Mouse (Mus musculus): ENCODE results near the gene Tmem35b. TPM values are rescaled to one million over a fixed set of nuclear protein-coding genes. Genes with fewer than 3 reads are reported as not detected.

Gene Tmem35b
- total RNA-seq, 2 experiments from 2014 or later = 1.5 TPM

GRCm38 (mm10) chr4:127167096-127167495 lies 43.6 kb downstream of the Tmem35b start:
- intact Hi-C loops (cut with DNase I) = no loop called here
- no peak for DNase-seq (ENCODE audit: low spot score)

GRCm38 (mm10) chr4:127167731-127168130 lies 44.2 kb downstream of the Tmem35b start:
- intact Hi-C loops (cut with DNase I) = no loop called here
- DNase-seq (ENCODE audit: low spot score) = no peak

GRCm38 (mm10) chr4:127168211-127168913 lies 44.9 kb downstream of the Tmem35b start:
- intact Hi-C loops (cut with DNase I) = no loop called here
- DNase-seq (ENCODE audit: low spot score) = no peak

- intact Hi-C loops (cut with DNase I) = no loop called here
- DNase-seq (ENCODE audit: low spot score) = no peak
Measured at GRCm38 (mm10) chr4:127168914-127169345, 45.4 kb downstream of the Tmem35b start, which contains the start of gene Dlgap3. Gene Dlgap3, plus strand, starts transcription at chr4:127169204.

GRCm38 (mm10) chr4:127169346-127170221 lies 46.1 kb downstream of the Tmem35b start:
- intact Hi-C loops (cut with DNase I) = no loop called here
- DNase-seq (ENCODE audit: low spot score) = no peak

GRCm38 (mm10) chr4:127170866-127171265 lies 47.4 kb downstream of the Tmem35b start:
- no peak for DNase-seq (ENCODE audit: low spot score)
- intact Hi-C loops (cut with DNase I) = no loop called here

GRCm38 (mm10) chr4:127171341-127171905 lies 47.9 kb downstream of the Tmem35b start:
- intact Hi-C loops (cut with DNase I) = no loop called here
- DNase-seq (ENCODE audit: low spot score) = no peak

- DNase-seq (ENCODE audit: low spot score) = no peak
- intact Hi-C loops (cut with DNase I) = no loop called here
Measured at GRCm38 (mm10) chr4:127172119-127172518, 48.6 kb downstream of the Tmem35b start.

- intact Hi-C loops (cut with DNase I) = no loop called here
- no peak for DNase-seq (ENCODE audit: low spot score)
Measured at GRCm38 (mm10) chr4:127172614-127173013, 49.1 kb downstream of the Tmem35b start.

GRCm38 (mm10) chr4:127173461-127173860 lies 50.0 kb downstream of the Tmem35b start:
- no peak for DNase-seq (ENCODE audit: low spot score)
- intact Hi-C loops (cut with DNase I) = no loop called here

GRCm38 (mm10) chr4:127174075-127174899 lies 50.8 kb downstream of the Tmem35b start:
- intact Hi-C loops (cut with DNase I) = no loop called here
- no peak for DNase-seq (ENCODE audit: low spot score)

- no peak for DNase-seq (ENCODE audit: low spot score)
- intact Hi-C loops (cut with DNase I) = no loop called here
Measured at GRCm38 (mm10) chr4:127174900-127175278, 51.4 kb downstream of the Tmem35b start.

- intact Hi-C loops (cut with DNase I) = no loop called here
- no peak for DNase-seq (ENCODE audit: low spot score)
Measured at GRCm38 (mm10) chr4:127177961-127178360, 54.5 kb downstream of the Tmem35b start.

GRCm38 (mm10) chr4:127178671-127179070 lies 55.2 kb downstream of the Tmem35b start:
- intact Hi-C loops (cut with DNase I) = no loop called here
- no peak for DNase-seq (ENCODE audit: low spot score)

Other genes with a start within 250 kb of the Tmem35b start
- gene Zmym4, start 155.6 kb upstream of the Tmem35b start, total RNA-seq (2021) = 10 to 100 TPM; 16.4 to 21.5 TPM
- gene Sfpq, start 102.4 kb upstream of the Tmem35b start, total RNA-seq (2021) = 10 to 100 TPM; 81.5 to 86.2 TPM
- 1 to 10 TPM; 6.1 to 7.0 TPM for gene Zmym1, start 62.5 kb upstream of the Tmem35b start, total RNA-seq (2021)
- 10 to 100 TPM in 1 of 2 experiments, 1 to 10 TPM in 1; 8.9 to 12.4 TPM for gene Zmym6, start 46.3 kb upstream of the Tmem35b start, total RNA-seq (2021)
- gene Dlgap3, start 45.5 kb downstream of the Tmem35b start, total RNA-seq (2021) = under 1 TPM; 0.10 to 0.48 TPM
- 10 to 100 TPM; 49.2 to 50.6 TPM for gene Smim12, start 120.1 kb downstream of the Tmem35b start, total RNA-seq (2021)
- gene Gja4, start 190.3 kb downstream of the Tmem35b start, total RNA-seq (2021) = 10 to 100 TPM; 11.1 to 12.5 TPM
- gene Gjb3, start 207.2 kb downstream of the Tmem35b start, total RNA-seq (2021) = under 1 TPM in 1 of 2 experiments, not detected in 1; 0.13 TPM
- gene Gjb4, start 230.4 kb downstream of the Tmem35b start, total RNA-seq (2021) = not detected
- gene Gjb5, start 234.5 kb downstream of the Tmem35b start, total RNA-seq (2021) = under 1 TPM in 1 of 2 experiments, not detected in 1; 0.45 TPM

Data from heart, postnatal 25 days (tissue).